Mouse (Mus musculus): ENCODE measurements at regions not wholly inside any gene's neighbourhood (a gene's known extent, or its start where the extent isn't known, plus 50 kb on each side); places are given as distances from the start of the nearest gene placed in this dataset.

- no peak for DNase-seq (ENCODE audit: low spot score)
Observed at GRCm38 (mm10) chr10:70739348-70739966, 83.7 kb upstream of the Phyhipl start.

- DNase-seq (ENCODE audit: low spot score): no peak
Observed at GRCm38 (mm10) chr10:70738686-70739085, 82.9 kb upstream of the Phyhipl start.

GRCm38 (mm10) chr10:70733956-70734355, 78.2 kb upstream of the Phyhipl start:
- DNase-seq (ENCODE audit: low spot score): no peak

GRCm38 (mm10) chr10:70733478-70733877, 77.7 kb upstream of the Phyhipl start:
- DNase-seq (ENCODE audit: low spot score): no peak

- no peak for DNase-seq (ENCODE audit: low spot score)
Observed at GRCm38 (mm10) chr10:70725091-70725490, 69.3 kb upstream of the Phyhipl start.

- no peak for DNase-seq (ENCODE audit: low spot score)
Observed at GRCm38 (mm10) chr10:70722783-70723182, 67.0 kb upstream of the Phyhipl start.

GRCm38 (mm10) chr10:70722381-70722780, 66.6 kb upstream of the Phyhipl start:
- DNase-seq (ENCODE audit: low spot score): no peak

- no peak for DNase-seq (ENCODE audit: low spot score)
Observed at GRCm38 (mm10) chr10:70717464-70717863, 61.7 kb upstream of the Phyhipl start.

- peak; percentile 58 for DNase-seq (ENCODE audit: low spot score)
Observed at GRCm38 (mm10) chr10:70717025-70717424, 61.3 kb upstream of the Phyhipl start.

GRCm38 (mm10) chr10:70713306-70713705, 57.5 kb upstream of the Phyhipl start:
- DNase-seq (ENCODE audit: low spot score): no peak

- no peak for DNase-seq (ENCODE audit: low spot score)
Observed at GRCm38 (mm10) chr10:70708806-70709205, 53.0 kb upstream of the Phyhipl start.
